Mouse (Mus musculus): ENCODE measurements around the gene Mrpl11. TPM values are rescaled to one million over a fixed set of nuclear protein-coding genes. Genes with fewer than 3 reads are reported as not detected.
"Not testable (repeated sequence)": the region's sequence is repeated elsewhere in the genome, so short reads cannot be mapped to it uniquely, and the experiment has no call there.

The Mrpl11 gene
- polyA plus RNA-seq, 1 experiment from 2014 or later: 36.8 TPM

- not testable (repeated sequence) for H3K9me3 ChIP-seq (replicated peaks; ENCODE audit: control insufficient read depth, low read length); H3K27ac ChIP-seq (ENCODE audit: low read length); H3K4me1 ChIP-seq (ENCODE audit: control insufficient read depth, low read depth, low read length); ATAC-seq (ENCODE audit: low read depth); H3K4me3 ChIP-seq (ENCODE audit: low read depth, low read length); H3K36me3 ChIP-seq (ENCODE audit: control insufficient read depth, insufficient read depth); H3K9ac ChIP-seq (ENCODE audit: low read depth, low read length); H3K4me2 ChIP-seq (ENCODE audit: low read depth, low read length)
- 28% methylated on average over 2 of the region's 2 CpGs for WGBS (ENCODE audit: insufficient replicate concordance)
- peaks cover 10% of the 10 kb centered on the region; the same call in 1 of the 2 replicates for H3K27me3 ChIP-seq (ENCODE audit: control insufficient read depth, insufficient read depth, low read depth, low read length)
Observed at GRCm38 (mm10) chr19:5003644-5004043, 41.7 kb downstream of the Mrpl11 start.

- no peak for ATAC-seq (ENCODE audit: low read depth)
- Histone ChIP-seq H3K36me3 (ENCODE audit: control insufficient read depth, insufficient read depth) (no peaks in the 10 kb centered on the region), H3K4me1 (ENCODE audit: control insufficient read depth, low read depth, low read length) (no peaks in the 10 kb centered on the region), H3K9me3 (replicated peaks; ENCODE audit: control insufficient read depth, low read length) (no peaks in the 10 kb centered on the region), H3K4me2 (ENCODE audit: low read depth, low read length) (no peak overlapping the region), H3K27me3 (ENCODE audit: control insufficient read depth, insufficient read depth, low read depth, low read length) (peaks cover 8% of the 10 kb centered on the region; the same call in 1 of the 2 replicates), H3K4me3 (ENCODE audit: low read depth, low read length) (no peak overlapping the region), H3K27ac (ENCODE audit: low read length) (no peak overlapping the region), H3K9ac (ENCODE audit: low read depth, low read length) (no peak overlapping the region)
- WGBS (ENCODE audit: insufficient replicate concordance): 43% methylated on average over 4 of the region's 4 CpGs
Observed at GRCm38 (mm10) chr19:5004925-5005324, 43.0 kb downstream of the Mrpl11 start.

- H3K4me3 ChIP-seq (ENCODE audit: low read depth, low read length): no peak overlapping the region
- no peaks in the 10 kb centered on the region for H3K36me3 ChIP-seq (ENCODE audit: control insufficient read depth, insufficient read depth)
- no peak overlapping the region for H3K9ac ChIP-seq (ENCODE audit: low read depth, low read length)
- no peak for ATAC-seq (ENCODE audit: low read depth)
- no peaks in the 10 kb centered on the region for H3K4me1 ChIP-seq (ENCODE audit: control insufficient read depth, low read depth, low read length)
- WGBS (ENCODE audit: insufficient replicate concordance): 42% methylated on average over 8 of the region's 8 CpGs
- H3K4me2 ChIP-seq (ENCODE audit: low read depth, low read length): no peak overlapping the region
- H3K27me3 ChIP-seq (ENCODE audit: control insufficient read depth, insufficient read depth, low read depth, low read length): peaks cover 5% of the 10 kb centered on the region
- no peaks in the 10 kb centered on the region for H3K9me3 ChIP-seq (replicated peaks; ENCODE audit: control insufficient read depth, low read length)
- H3K27ac ChIP-seq (ENCODE audit: low read length): no peak overlapping the region
Observed at GRCm38 (mm10) chr19:5013138-5013537, 51.2 kb downstream of the Mrpl11 start.

GRCm38 (mm10) chr19:5014961-5015398, 53.0 kb downstream of the Mrpl11 start:
- Histone ChIP-seq H3K9me3 (replicated peaks; ENCODE audit: control insufficient read depth, low read length) (no peaks in the 10 kb centered on the region), H3K4me3 (ENCODE audit: low read depth, low read length) (no peak overlapping the region), H3K27me3 (ENCODE audit: control insufficient read depth, insufficient read depth, low read depth, low read length) (peaks cover 5% of the 10 kb centered on the region), H3K9ac (ENCODE audit: low read depth, low read length) (no peak overlapping the region), H3K36me3 (ENCODE audit: control insufficient read depth, insufficient read depth) (no peaks in the 10 kb centered on the region), H3K4me1 (ENCODE audit: control insufficient read depth, low read depth, low read length) (no peaks in the 10 kb centered on the region), H3K4me2 (ENCODE audit: low read depth, low read length) (no peak overlapping the region), H3K27ac (ENCODE audit: low read length) (no peak overlapping the region)
- ATAC-seq (ENCODE audit: low read depth): no peak
- 13% methylated on average over 8 of the region's 8 CpGs for WGBS (ENCODE audit: insufficient replicate concordance)

GRCm38 (mm10) chr19:5016221-5016742, 54.3 kb downstream of the Mrpl11 start:
- no peak overlapping the region for H3K27ac ChIP-seq (ENCODE audit: low read length)
- H3K9me3 ChIP-seq (replicated peaks; ENCODE audit: control insufficient read depth, low read length): no peaks in the 10 kb centered on the region
- WGBS (ENCODE audit: insufficient replicate concordance): 35% methylated on average over 10 of the region's 10 CpGs
- no peak overlapping the region for H3K4me3 ChIP-seq (ENCODE audit: low read depth, low read length)
- H3K4me2 ChIP-seq (ENCODE audit: low read depth, low read length): peak overlapping the region; percentile 5; the same call in 1 of the 2 replicates
- no peak for ATAC-seq (ENCODE audit: low read depth)
- H3K9ac ChIP-seq (ENCODE audit: low read depth, low read length): no peak overlapping the region
- no peaks in the 10 kb centered on the region for H3K36me3 ChIP-seq (ENCODE audit: control insufficient read depth, insufficient read depth)
- no peaks in the 10 kb centered on the region for H3K4me1 ChIP-seq (ENCODE audit: control insufficient read depth, low read depth, low read length)
- H3K27me3 ChIP-seq (ENCODE audit: control insufficient read depth, insufficient read depth, low read depth, low read length): peaks cover 5% of the 10 kb centered on the region

Other genes with a start within 250 kb of the Mrpl11 start
- 17.6 and 18.3 TPM in 2 replicates for gene Rbm4b, start 205.7 kb upstream of the Mrpl11 start, polyA plus RNA-seq (2015; fragmentation: Nextera tagmentation; extraction: Ambion mirVana)
- 28.3 and 29.2 TPM in 2 replicates for gene Rbm4, start 168.2 kb upstream of the Mrpl11 start, polyA plus RNA-seq (2015; fragmentation: Nextera tagmentation; extraction: Ambion mirVana)
- gene Gm21992, start 150.5 kb upstream of the Mrpl11 start, polyA plus RNA-seq (2015; fragmentation: Nextera tagmentation; extraction: Ambion mirVana): 11.7 and 13.7 TPM in 2 replicates
- 39.1 and 41.2 TPM in 2 replicates for gene Rbm14, start 150.5 kb upstream of the Mrpl11 start, polyA plus RNA-seq (2015; fragmentation: Nextera tagmentation; extraction: Ambion mirVana)
- gene Ccs, start 122.8 kb upstream of the Mrpl11 start, polyA plus RNA-seq (2015; fragmentation: Nextera tagmentation; extraction: Ambion mirVana): 55.2 and 57.1 TPM in 2 replicates
- gene Ccdc87, start 122.8 kb upstream of the Mrpl11 start, polyA plus RNA-seq (2015; fragmentation: Nextera tagmentation; extraction: Ambion mirVana): not detected in 2 replicates
- 27.3 and 30.5 TPM in 2 replicates for gene Ctsf, start 107.0 kb upstream of the Mrpl11 start, polyA plus RNA-seq (2015; fragmentation: Nextera tagmentation; extraction: Ambion mirVana)
- 0.65 and 1.3 TPM in 2 replicates for gene Actn3, start 84.2 kb upstream of the Mrpl11 start, polyA plus RNA-seq (2015; fragmentation: Nextera tagmentation; extraction: Ambion mirVana)
- 10.5 and 10.6 TPM in 2 replicates for gene Zdhhc24, start 83.5 kb upstream of the Mrpl11 start, polyA plus RNA-seq (2015; fragmentation: Nextera tagmentation; extraction: Ambion mirVana)
- 0.95 and 1.2 TPM in 2 replicates for gene Bbs1, start 55.5 kb upstream of the Mrpl11 start, polyA plus RNA-seq (2015; fragmentation: Nextera tagmentation; extraction: Ambion mirVana)
- 44.1 and 44.2 TPM in 2 replicates for gene Dpp3, start 33.9 kb upstream of the Mrpl11 start, polyA plus RNA-seq (2015; fragmentation: Nextera tagmentation; extraction: Ambion mirVana)
- gene Peli3, start 19.0 kb upstream of the Mrpl11 start, polyA plus RNA-seq (2015; fragmentation: Nextera tagmentation; extraction: Ambion mirVana): 0.29 and 0.31 TPM in 2 replicates
- not detected in 2 replicates for gene Npas4, start 28.2 kb downstream of the Mrpl11 start, polyA plus RNA-seq (2015; fragmentation: Nextera tagmentation; extraction: Ambion mirVana)
- gene Slc29a2, start 61.7 kb downstream of the Mrpl11 start, polyA plus RNA-seq (2015; fragmentation: Nextera tagmentation; extraction: Ambion mirVana): 0.82 and 1.6 TPM in 2 replicates
- gene B4gat1, start 76.7 kb downstream of the Mrpl11 start, polyA plus RNA-seq (2015; fragmentation: Nextera tagmentation; extraction: Ambion mirVana): 8.6 and 9.1 TPM in 2 replicates
- 0.58 TPM in 1 of 2 replicates, not detected in the other for gene AC124502.3, start 76.7 kb downstream of the Mrpl11 start, polyA plus RNA-seq (2015; fragmentation: Nextera tagmentation; extraction: Ambion mirVana)
- 21.0 and 22.2 TPM in 2 replicates for gene Brms1, start 79.2 kb downstream of the Mrpl11 start, polyA plus RNA-seq (2015; fragmentation: Nextera tagmentation; extraction: Ambion mirVana)
- gene Rin1, start 88.3 kb downstream of the Mrpl11 start, polyA plus RNA-seq (2015; fragmentation: Nextera tagmentation; extraction: Ambion mirVana): 0.13 and 0.35 TPM in 2 replicates
- gene Cd248, start 105.9 kb downstream of the Mrpl11 start, polyA plus RNA-seq (2015; fragmentation: Nextera tagmentation; extraction: Ambion mirVana): 2.4 and 3.7 TPM in 2 replicates
- gene Tmem151a, start 123.4 kb downstream of the Mrpl11 start, polyA plus RNA-seq (2015; fragmentation: Nextera tagmentation; extraction: Ambion mirVana): 0.33 and 0.52 TPM in 2 replicates
- gene Yif1a, start 126.4 kb downstream of the Mrpl11 start, polyA plus RNA-seq (2015; fragmentation: Nextera tagmentation; extraction: Ambion mirVana): 51.2 and 53.1 TPM in 2 replicates
- 0.40 and 0.46 TPM in 2 replicates for gene Cnih2, start 136.4 kb downstream of the Mrpl11 start, polyA plus RNA-seq (2015; fragmentation: Nextera tagmentation; extraction: Ambion mirVana)
- gene Rab1b, start 144.9 kb downstream of the Mrpl11 start, polyA plus RNA-seq (2015; fragmentation: Nextera tagmentation; extraction: Ambion mirVana): 79.2 and 88.7 TPM in 2 replicates
- 1.5 and 1.9 TPM in 2 replicates for gene Klc2, start 156.4 kb downstream of the Mrpl11 start, polyA plus RNA-seq (2015; fragmentation: Nextera tagmentation; extraction: Ambion mirVana)